Mouse (Mus musculus) mouse embryonic stem cell (cell line): ENCODE measurements around the gene Stx11.
"Not testable (repeated sequence)": the region's sequence is repeated elsewhere in the genome, so short reads cannot be mapped to it uniquely, and the experiment has no call there.

Source experiments
- in situ Hi-C, 2 experiments: fragments of 300-500 bp; cut with MboI; formaldehyde crosslinking; loops; 1 replicate in 1 of 2; 3 replicates in 1 of 2; pipeline ENCODE4 v1.14.3; 2019 to 2020; ENCODE audit warnings: low sequenced_read_pairs in 2 of 2, low pct_unique_long_range_greater_than_20kb in 1 of 2, mixed read lengths in 1 of 2; ENCODE audit not compliant: unreplicated experiment in 1 of 2

Gene Stx11

DNA sequence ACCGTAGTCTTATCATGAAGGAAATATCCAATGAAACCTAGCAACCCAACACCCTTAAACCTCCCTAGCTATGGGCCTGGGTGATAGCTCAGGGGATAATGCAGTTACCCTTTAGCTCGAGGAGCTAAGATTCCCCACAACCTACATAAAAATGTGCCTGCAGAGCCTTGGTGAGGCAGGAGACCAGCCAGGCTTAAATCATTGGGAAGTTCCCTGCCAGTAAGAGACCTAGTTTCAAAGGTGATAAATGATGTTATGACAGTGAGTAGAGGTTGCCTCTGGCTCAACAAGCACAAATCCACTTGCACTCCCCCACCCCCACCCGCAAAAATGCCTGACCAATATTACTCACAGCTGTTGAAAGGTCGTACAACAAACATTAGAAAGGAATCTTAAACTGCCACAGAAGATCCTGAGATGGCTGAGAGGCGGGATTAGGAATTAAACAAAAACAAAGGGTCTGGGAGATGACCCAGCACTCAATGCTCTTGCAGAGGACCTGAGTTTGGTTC lies 1.6 kb upstream of the Stx11 start:
- in situ Hi-C loops, result no loop called here

DNA sequence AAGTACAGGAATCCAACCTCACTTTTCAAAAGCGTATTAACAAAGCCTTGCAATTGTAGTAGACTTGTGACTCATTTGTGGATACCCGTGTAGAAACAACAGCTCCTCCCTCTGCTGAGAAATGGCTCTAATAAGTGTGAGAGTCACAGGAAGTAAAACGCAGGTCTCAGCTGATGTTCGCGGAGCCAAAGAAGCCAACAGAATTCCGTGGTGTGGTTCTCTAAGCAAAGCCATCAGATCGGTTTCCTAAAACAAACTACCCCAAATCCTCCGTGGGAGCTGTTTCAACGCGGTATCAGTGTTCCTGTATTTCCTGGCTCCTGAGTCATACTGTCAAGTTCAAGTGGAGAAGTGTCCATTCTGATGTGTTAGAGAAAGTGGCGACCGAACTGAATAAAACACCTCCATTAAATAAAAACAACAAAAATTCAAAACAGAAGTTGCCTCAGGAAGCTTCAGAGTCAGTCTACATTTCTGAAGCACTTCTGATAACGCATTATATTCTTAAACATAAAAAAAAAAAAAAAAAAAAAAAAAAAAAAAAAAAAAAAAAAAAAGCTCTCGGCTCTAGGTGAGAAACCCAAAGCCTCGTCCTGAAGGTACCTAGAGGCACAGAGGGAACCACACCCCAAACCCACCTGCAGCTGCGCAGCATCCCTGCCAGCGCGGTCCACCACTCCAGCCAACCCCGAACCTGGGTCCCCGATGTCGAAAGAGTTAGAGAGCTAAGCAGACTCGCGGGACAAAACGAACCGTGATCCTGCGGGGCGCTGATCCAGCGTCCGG lies 543 bp downstream of the Stx11 start:
- in situ Hi-C loops, result no loop called here

DNA sequence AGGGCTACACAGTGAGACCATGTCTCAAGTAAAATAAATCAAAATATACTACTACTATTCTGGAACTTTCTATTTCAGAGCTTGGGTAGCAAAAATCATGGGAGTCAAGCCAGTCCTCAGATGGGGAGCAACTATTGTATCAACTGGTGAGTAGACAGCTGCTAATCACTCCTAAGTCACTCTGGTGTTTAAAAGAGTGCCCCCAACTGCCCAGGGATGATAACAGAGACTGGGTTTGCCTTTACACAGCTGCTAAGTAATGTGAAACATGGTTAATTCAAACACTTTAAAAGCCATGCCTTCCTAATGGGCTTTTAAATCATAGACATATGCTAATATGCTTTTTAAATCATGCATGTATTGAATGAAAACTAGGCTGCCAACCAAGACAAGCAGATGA lies 1.9 kb downstream of the Stx11 start:
- in situ Hi-C loops, result no loop called here

DNA sequence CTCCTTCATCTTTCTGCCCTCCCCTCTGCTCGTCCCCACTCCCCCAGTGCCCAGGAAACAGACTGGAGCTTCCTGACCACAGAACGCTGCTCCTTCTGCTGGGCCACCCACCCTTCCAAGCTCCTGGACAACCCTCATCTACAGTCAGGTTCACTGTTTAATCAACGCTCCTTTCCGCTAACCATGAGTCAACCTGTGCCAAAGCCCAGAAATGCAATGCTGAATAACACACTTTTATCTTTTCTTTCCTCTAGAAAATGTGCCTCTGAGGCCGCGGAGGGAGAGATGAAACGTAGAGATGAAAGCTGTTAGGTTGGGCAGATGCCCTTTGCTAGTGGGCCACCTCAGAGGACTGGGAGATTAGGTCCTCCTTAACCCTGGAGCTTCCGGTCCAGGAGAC lies 2.6 kb downstream of the Stx11 start:
- in situ Hi-C loops, result no loop called here

DNA sequence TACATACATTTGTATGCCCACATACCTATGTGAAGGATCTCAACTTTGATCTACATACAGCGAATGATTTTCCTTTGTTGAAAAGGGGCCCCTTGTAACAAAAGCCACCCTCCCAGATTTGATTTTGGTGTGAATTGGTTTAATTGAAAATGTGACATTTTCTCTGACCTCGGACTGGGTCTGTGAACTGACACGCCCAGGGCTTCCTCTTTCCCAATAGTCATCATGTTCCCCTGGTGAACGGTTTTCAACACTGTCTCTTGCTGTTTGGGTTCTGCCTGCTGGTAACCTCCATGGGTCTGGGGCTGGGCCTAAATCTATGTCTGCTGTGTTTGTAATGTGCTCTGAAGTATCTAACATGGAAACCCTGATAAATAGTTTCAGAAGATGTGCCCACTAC lies 6.8 kb downstream of the Stx11 start:
- in situ Hi-C loops, result no loop called here

DNA sequence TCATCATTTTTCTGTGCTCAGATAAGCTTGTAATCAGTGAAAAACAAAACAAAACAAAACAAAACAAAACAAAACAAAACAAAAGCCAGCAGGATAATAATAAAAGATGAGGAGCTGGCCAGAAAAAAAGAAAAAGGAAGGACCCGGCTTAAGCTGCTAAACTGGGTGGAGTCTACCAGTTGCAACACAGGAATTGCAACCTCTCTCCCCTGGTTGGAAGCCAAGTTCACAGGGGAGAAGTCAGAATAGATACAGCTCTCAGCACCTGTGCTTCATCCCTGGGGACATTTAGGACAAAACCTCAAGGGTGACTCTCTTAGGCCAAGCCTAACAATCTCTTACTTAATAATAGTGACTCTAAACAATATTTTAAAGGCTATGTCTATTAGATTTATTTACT lies 8.3 kb downstream of the Stx11 start:
- in situ Hi-C loops, result no loop called here

DNA sequence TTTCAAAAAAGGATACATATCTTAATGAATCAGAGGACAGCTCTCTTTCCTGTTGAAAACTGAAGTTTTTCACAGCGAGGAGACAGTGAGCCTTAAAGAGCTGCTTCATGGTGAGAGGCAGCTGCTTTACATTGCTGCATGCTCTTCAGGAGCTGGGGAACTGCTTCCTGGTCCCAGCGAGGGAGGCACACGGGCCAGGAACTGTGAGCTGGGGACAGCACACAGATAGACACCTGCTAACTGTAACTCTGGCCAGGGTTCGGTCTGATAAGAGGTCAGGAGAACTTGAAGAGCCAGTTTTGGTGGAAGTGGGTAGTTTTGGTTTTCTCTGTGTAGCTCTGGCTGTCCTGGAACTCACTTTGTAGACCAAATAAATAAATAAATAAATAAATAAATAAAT lies 12.7 kb downstream of the Stx11 start:
- in situ Hi-C loops, result not testable (repeated sequence)

DNA sequence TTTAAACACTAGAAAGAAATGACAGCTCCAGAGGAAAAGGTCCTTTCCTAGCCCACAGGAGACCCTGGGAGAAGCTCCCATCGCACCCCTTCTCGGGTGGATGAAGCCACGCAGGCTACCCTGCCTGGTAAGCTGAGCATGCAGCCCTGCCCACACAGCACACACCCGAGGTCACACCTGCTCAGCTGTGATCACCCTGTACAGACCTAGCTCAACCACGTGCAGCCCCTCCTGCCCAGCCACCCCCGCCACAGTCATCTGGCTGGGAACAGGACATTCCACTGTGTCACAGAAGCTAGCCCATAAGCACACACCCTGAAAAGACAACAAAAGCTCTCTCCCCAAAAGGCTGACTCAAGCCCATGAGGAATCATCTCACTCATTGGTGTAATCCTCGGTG lies 14.8 kb downstream of the Stx11 start:
- in situ Hi-C loops, result no loop called here

DNA sequence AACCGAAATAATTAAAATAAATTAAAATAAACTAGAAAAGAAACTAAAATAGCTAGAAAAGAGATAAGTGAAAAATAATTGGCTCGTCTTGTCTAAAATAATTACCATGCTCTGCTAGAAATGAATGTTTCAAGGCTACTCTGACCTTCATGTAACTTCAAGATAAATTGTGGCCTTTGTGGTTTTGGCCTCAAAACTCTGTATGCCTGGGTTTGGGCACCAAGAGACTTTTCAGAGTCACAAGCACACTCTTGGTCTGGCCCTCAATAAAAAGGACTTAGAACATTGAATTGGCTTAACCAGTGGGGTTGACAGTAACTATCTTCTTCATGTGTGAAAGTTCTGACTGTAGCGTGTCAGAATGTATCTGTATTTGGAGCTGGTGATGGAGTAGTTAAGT lies 16.5 kb downstream of the Stx11 start:
- in situ Hi-C loops, result no loop called here

DNA sequence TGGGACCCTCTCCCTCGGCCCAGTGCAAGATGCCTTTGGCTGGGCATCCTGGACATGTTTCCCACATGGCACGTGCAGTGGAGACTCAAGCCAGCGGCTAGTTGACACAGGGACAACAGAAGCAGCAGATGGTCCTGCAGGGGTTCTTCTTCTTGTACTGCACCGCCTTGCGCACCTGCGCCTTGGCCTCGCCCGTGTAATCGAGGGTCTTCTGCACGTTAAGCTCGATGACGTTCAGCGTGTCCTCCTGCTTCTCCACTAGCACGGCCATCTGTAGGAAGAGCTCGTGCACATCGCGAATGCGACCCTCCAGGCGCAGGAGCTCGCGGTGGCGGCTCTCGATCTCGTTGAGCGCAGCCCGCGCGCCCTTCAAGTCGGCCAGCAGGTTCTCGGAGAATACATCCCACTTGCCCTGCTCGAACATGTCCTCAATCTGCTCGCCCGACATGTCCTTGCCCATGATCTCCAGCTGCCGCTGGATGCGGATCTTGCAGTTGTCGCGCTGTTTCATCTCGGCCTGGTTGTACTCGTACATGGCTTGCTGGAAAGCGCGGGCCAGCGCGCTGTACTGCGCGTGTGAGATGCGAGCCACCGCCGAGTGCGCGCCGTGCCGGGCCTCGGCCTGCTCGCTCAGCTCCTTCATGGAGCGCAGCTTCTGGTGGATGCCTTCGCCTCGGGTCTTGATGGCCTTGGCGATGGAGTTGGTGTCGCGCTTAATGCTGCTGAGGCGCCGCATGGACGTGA lies 22.9 kb downstream of the Stx11 start:
- in situ Hi-C loops, result no loop called here

DNA sequence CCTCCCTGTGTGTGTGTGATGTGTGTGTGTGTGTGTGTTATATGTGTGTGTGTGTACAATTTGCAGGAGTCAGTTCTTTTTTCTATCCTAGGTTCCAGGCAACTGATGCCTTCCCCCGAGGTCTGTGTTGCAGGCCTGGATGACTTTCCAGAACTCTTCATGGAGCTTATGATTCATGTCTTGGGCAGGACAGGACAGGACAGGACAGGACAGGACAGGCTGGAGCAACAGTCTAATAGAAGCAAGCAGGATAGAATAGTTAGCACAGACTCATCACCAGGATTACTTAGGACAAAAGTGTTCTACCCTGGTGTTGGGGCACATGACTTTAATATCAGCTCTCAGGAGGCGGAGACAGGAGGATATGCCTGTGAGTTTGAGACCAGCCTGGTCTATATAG lies 25.3 kb downstream of the Stx11 start:
- in situ Hi-C loops, result no loop called here

DNA sequence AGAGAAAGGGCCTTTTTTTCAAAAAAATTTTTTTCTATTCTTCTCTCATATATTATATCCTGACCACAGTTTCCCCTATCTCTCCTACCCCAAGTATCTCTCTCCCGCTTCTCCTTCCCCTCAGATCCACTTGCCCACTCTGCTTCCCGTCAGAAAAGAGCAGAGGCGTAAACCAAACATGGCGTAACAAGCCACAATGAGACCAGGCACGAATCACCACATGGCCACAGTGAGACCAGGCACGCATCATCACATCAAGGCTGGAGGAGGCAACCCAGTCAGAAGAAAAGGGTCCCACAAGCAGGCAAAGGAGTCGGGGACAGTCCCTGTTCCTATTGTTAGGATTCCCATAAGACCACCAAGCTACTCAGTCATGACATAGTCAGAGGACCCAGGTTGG lies 28.0 kb downstream of the Stx11 start:
- in situ Hi-C loops, result no loop called here

DNA sequence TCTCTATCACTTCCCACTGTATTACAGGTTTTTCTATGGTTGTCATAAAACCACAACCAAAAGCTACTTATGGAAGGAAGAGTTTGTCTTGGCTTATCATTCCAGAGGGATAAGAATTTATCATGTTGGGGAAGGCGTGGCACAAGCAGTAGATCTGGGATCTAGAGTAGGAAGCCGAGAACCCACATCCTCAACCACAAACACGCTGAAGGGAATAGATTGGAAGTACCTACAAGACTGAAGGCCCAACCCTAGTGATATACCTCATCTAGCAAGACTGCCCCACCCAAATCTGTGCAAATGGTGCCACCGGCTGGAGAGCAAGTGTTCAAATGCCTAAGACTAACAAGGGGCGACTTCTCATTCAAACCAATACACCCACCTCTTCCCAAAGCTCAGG lies 28.5 kb downstream of the Stx11 start:
- in situ Hi-C loops, result no loop called here

DNA sequence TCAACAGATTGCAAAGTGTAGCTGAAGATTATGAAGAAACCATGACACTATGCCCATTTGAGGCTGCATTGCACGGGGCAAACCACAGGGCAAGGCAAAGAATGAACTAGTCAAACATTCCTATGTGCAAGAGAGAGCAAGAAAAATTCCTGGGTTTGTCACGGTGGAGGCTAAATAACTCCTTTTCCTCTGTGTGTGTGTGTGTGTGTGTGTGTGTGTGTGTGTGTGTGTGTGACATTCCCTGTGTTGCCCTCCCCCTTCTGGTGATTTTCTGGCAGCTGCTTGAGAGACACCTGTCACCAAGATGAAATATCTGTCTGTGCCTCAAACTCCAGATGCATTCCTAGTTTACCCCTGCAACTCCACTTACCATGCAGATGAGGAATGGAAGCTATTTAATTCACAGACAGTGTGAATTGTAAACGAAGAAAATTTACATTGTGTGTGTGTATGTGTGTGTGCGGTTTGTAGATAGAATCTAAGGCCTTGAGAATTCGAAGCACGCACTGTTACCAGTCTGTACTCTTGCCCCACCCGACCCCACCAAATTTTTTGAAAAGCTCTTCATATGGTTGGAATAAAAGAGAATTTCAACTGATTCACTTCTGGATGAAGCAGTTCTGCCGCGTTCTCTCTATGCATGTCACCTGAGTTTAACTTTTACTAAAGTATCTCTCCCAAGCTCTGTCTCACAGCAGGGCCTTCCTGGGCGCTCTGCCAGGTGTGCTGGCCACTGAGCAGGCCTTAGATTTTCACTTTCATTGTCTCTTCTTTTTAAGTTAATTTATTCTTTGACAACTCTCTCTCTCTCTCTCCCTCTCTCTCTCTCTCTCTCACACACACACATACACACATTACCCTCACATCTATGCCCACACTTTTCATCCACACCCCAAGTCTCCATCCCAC lies 32.4 kb downstream of the Stx11 start:
- in situ Hi-C loops, result no loop called here

DNA sequence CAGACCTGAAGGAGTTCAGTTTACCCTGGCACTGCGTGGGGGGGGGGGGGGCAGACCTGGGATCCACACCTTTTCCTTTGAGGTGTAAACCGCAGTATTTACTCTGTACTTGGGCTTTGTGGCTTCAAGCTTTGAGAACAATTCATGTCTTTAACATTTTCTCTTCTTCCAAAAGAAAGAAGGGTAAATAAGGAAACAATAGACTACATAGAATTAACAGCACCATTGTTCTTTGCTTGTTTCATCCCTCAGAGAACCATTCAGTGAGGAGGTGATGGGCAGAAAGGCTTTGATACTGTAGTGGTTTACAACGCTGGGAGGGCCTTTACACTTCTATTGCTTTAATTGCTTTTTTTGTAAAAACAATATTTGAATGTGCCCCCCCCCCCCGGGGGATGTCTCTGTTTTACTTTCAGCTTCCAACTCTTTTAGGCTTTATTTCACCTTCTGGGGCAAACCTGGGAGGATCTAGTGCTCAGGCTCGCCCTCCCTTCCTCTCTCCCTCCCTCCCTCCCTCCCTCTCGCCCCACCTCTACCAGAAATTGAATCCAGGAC lies 33.7 kb downstream of the Stx11 start:
- in situ Hi-C loops, result no loop called here

DNA sequence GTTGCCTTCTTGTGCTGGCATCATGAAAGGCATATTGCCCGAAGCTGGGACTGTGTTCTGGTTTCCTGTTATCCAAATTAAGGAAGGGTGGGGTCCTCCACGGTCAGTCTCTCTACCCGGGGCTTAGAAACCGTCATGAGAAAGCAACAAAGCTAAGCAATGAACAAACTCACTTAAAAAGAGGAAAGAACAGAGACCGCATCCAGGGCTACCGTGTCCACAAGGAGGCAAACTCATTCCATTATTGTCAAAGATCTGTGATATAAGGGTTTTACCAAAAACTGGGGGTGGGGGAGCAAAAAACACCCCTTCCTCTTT lies 34.3 kb downstream of the Stx11 start:
- in situ Hi-C loops, result loop anchor here in 1 of 2 experiments (10.0 kb wide), 1 partner anchor 65 kb away; no protein-coding TSS in a partner anchor

DNA sequence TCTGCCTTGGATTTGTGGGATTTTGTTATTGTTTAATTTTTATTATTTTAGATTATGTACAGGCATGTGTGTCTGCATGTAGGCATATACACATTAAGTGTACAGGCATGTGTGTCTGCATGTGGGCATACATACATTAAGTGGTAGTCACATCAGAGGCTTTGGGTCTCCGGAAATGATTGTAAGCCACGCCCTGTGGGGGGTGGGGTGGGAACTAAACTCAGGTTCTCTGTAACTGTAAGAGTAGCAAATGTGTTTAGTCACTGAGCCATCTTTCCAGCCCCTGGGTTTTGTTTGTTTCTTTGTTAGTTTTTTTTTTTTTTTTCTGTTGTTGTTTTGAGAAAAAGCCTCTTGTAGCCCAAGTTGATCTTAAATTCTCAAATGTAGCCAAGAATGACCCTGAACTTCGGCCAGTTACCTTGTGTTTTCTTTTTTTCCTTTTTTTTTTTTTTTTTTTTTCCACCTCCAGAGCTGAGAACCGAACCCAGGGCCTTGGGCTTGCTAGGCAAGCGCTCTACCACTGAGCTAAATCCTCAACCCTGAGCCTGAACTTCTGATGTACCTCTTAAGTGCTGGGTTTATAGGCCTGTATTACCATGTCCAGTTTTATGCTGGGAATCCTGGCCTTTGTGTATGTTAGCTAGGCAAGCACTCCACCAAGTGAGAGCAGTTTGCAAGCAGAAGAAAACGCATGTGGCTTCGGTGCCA lies 34.8 kb downstream of the Stx11 start:
- in situ Hi-C loops, result loop anchor here in 1 of 2 experiments (10.0 kb wide), 1 partner anchor 65 kb away; no protein-coding TSS in a partner anchor

DNA sequence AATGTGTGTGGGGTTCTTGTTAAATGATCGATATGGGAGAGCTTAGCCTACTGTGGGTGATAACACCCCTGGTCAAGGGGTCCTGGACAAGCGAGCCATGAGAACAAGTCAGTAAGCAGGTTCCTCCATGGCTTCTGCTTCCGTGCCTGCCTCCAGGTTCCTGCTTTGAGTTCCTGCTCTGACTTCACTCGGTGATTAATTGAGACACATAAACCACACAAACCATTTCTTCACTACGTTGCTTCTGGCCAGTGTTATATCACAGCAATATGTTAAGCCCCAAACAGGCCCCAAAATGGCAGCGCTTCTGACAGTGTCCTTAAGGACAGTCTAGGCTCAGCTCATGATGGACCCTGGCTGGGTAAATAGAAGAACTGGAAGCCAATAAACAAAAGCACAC lies 35.9 kb downstream of the Stx11 start:
- in situ Hi-C loops, result loop anchor here in 1 of 2 experiments (10.0 kb wide), 1 partner anchor 67 kb away; no protein-coding TSS in a partner anchor
